31 mouse cellular contexts compared by ENCODE assay signal in the genomic region with DNA sequence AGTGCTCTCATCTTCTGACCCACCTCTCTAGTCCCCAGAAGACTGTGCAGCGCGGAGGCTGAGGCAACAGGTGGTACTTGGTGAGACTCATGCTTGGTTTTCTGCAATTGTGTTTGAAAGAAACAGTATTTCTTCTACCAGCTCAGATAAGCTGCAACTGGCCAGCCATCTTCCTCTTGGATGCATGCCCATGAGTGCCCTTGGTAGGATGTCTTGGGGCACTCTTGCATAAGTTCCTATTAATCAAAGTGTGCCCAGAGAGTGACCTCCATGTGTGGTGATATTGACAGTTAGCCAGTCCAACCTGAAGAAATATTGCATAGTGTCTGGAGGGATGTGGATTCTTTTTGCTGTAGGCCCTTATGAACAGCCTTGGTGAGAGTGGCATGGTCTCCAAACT. TPM values are rescaled to one million over a fixed set of nuclear protein-coding genes. Genes with fewer than 3 reads are reported as not detected.
DNase-seq lines count a peak whose midpoint lies in the region; ATAC-seq lines count a peak whose summit lies in the region.
"Had no signal": no experiment of that assay in that cellular context is flagged by ENCODE, and none has a peak within 500 bp of the region (broad histone marks: within the 10 kb centered on the region; RNA-seq: fewer than 3 reads in every experiment).

No protein-coding gene starts in this region.

- 95% methylated on average over 2 of the region's 2 CpGs for WGBS in intestine, embryonic 15.5 days

- no peak overlapping the region for H3K4me3 ChIP-seq in intestine, embryonic 15.5 days (replicated peaks)
- H3K4me3 ChIP-seq: embryonic facial prominence, embryonic 12.5 days; embryonic facial prominence, embryonic 15.5 days; erythroblast, embryonic 14.5 days; forebrain, embryonic 10.5 days; forebrain, embryonic 13.5 days; heart, adult 2 months; heart, embryonic 10.5 days; heart, embryonic 13.5 days; hindbrain, embryonic 12.5 days; hindbrain, embryonic 15.5 days had no signal

- no peaks in the 10 kb centered on the region for H3K9me3 ChIP-seq in intestine, embryonic 15.5 days
- H3K9me3 ChIP-seq: embryonic facial prominence, embryonic 12.5 days; embryonic facial prominence, embryonic 15.5 days; forebrain, embryonic 10.5 days; forebrain, embryonic 13.5 days; heart, embryonic 10.5 days; heart, embryonic 13.5 days; hindbrain, embryonic 12.5 days; hindbrain, embryonic 15.5 days had no signal

- no peaks in the 10 kb centered on the region for H3K27me3 ChIP-seq in intestine, embryonic 15.5 days (replicated peaks)
- H3K27me3 ChIP-seq: embryonic facial prominence, embryonic 12.5 days; embryonic facial prominence, embryonic 15.5 days; forebrain, embryonic 13.5 days; heart, embryonic 13.5 days; hindbrain, embryonic 12.5 days; hindbrain, embryonic 15.5 days had no signal

- H3K9ac ChIP-seq in intestine, embryonic 15.5 days: no peak overlapping the region
- H3K9ac ChIP-seq: embryonic facial prominence, embryonic 12.5 days; embryonic facial prominence, embryonic 15.5 days; forebrain, embryonic 13.5 days; heart, embryonic 13.5 days; hindbrain, embryonic 12.5 days; hindbrain, embryonic 15.5 days had no signal

- H3K4me2 ChIP-seq in intestine, embryonic 15.5 days (replicated peaks): no peak overlapping the region
- H3K4me2 ChIP-seq: embryonic facial prominence, embryonic 12.5 days; embryonic facial prominence, embryonic 15.5 days; forebrain, embryonic 13.5 days; heart, embryonic 13.5 days; hindbrain, embryonic 12.5 days; hindbrain, embryonic 15.5 days had no signal

- DNase-seq in ovary, adult 18-20 months (ENCODE audit: low spot score): peak; percentile 11
- DNase-seq in ovary, postnatal 36 days (ENCODE audit: low spot score): no peak
- DNase-seq in adrenal gland, adult 8-10 months: peak; percentile 72
- peak; percentile 55 for DNase-seq in adrenal gland, postnatal 25 days
- DNase-seq: cerebellum, adult 11 months; cerebellum, adult 2 months; cerebellum, adult 9-11 months; cerebellum, postnatal 25 days; gastrocnemius, postnatal 10 days; gastrocnemius, postnatal 36 days; heart, adult 2 months; heart, postnatal 14 days; heart, postnatal 4 days; kidney, adult 11 months had no signal

- H3K36me3 ChIP-seq in intestine, embryonic 15.5 days: no peaks in the 10 kb centered on the region
- H3K36me3 ChIP-seq: embryonic facial prominence, embryonic 12.5 days; embryonic facial prominence, embryonic 15.5 days; forebrain, embryonic 10.5 days; heart, embryonic 10.5 days; heart, embryonic 13.5 days; hindbrain, embryonic 12.5 days; hindbrain, embryonic 15.5 days had no signal

- no peak for ATAC-seq in erythroid progenitor cell, adult 5-6 weeks (replicated peaks; ENCODE audit: low FRiP score, poor library complexity, severe bottlenecking)
- no peak for ATAC-seq in intestine, embryonic 15.5 days
- ATAC-seq: activated CD4-positive, CD25-positive, alpha-beta regulatory T cell, adult 4 months; forebrain, embryonic 13.5 days; forebrain, embryonic 16.5 days had no signal

- H3K27ac ChIP-seq in intestine, embryonic 15.5 days: no peak overlapping the region
- H3K27ac ChIP-seq: embryonic facial prominence, embryonic 12.5 days; embryonic facial prominence, embryonic 15.5 days; forebrain, embryonic 10.5 days; forebrain, embryonic 13.5 days; heart, adult 2 months; heart, embryonic 10.5 days; heart, embryonic 13.5 days; hindbrain, embryonic 12.5 days; hindbrain, embryonic 15.5 days had no signal

- H3K4me1 ChIP-seq in intestine, embryonic 15.5 days (replicated peaks): no peaks in the 10 kb centered on the region
- H3K4me1 ChIP-seq: embryonic facial prominence, embryonic 12.5 days; embryonic facial prominence, embryonic 15.5 days; forebrain, embryonic 10.5 days; forebrain, embryonic 13.5 days; heart, embryonic 10.5 days; hindbrain, embryonic 12.5 days; hindbrain, embryonic 15.5 days had no signal

RNA-seq across cellular contexts. Expression of a gene that starts 4.4 kb away (rescaled TPM):
- total RNA-seq in adrenal gland, adult 8-10 months (2022): 1,000 to 10,000 TPM; 1,127 to 4,169 (median 2,179) TPM
- total RNA-seq in adrenal gland, postnatal 25 days (2021): 1,274 and 2,079 TPM in 2 replicates
- total RNA-seq in erythroid progenitor cell, adult 5-6 weeks (2015; ENCODE audit: low replicate concordance): 1.1 TPM in 1 of 2 replicates, not detected in the other
- 0.77 TPM in 1 of 2 replicates, not detected in the other for total RNA-seq in erythroid progenitor cell, adult 5-6 weeks (2017; ENCODE audit: low replicate concordance)
- 2.5 and 43.7 TPM in 2 replicates for polyA plus RNA-seq in intestine, embryonic 15.5 days (2015; fragmentation: Nextera tagmentation; extraction: Ambion mirVana)
- total RNA-seq: common myeloid progenitor, adult 5-6 weeks; ES-E14; gastrocnemius, adult 18-20 months; gastrocnemius, postnatal 10 days; gastrocnemius, postnatal 36 days; granulocyte monocyte progenitor cell, adult 5-6 weeks; heart, adult 2 months; heart, postnatal 14 days; heart, postnatal 4 days had no signal
- polyA plus RNA-seq: activated CD4-positive, CD25-positive, alpha-beta regulatory T cell, adult 4 months; embryonic facial prominence, embryonic 12.5 days; embryonic facial prominence, embryonic 15.5 days; erythroblast, embryonic 14.5 days; forebrain, embryonic 13.5 days; forebrain, embryonic 16.5 days; heart, adult 2 months; heart, embryonic 13.5 days had no signal

RNA-seq across cellular contexts. Expression of a gene that starts 32.5 kb away (rescaled TPM):
- 100 to 1,000 TPM; 150 to 228 (median 186) TPM for total RNA-seq in adrenal gland, adult 8-10 months (2022)
- 127 and 139 TPM in 2 replicates for total RNA-seq in adrenal gland, postnatal 25 days (2021)
- total RNA-seq in erythroid progenitor cell, adult 5-6 weeks (2015; ENCODE audit: low replicate concordance): 11.9 and 16.8 TPM in 2 replicates
- total RNA-seq in erythroid progenitor cell, adult 5-6 weeks (2017; ENCODE audit: low replicate concordance): 5.4 and 5.5 TPM in 2 replicates
- polyA plus RNA-seq in intestine, embryonic 15.5 days (2015; fragmentation: Nextera tagmentation; extraction: Ambion mirVana): 14.5 and 15.4 TPM in 2 replicates
- polyA plus RNA-seq: erythroblast, embryonic 14.5 days had no signal

RNA-seq across cellular contexts. Expression of a gene that starts 59.5 kb away (rescaled TPM):
- total RNA-seq in adrenal gland, adult 8-10 months (2022): 10 to 100 TPM; 28.9 to 47.3 (median 35.4) TPM
- 21.5 and 27.4 TPM in 2 replicates for total RNA-seq in adrenal gland, postnatal 25 days (2021)
- 61.6 and 83.8 TPM in 2 replicates for total RNA-seq in erythroid progenitor cell, adult 5-6 weeks (2015; ENCODE audit: low replicate concordance)
- 139 and 182 TPM in 2 replicates for total RNA-seq in erythroid progenitor cell, adult 5-6 weeks (2017; ENCODE audit: low replicate concordance)
- polyA plus RNA-seq in intestine, embryonic 15.5 days (2015; fragmentation: Nextera tagmentation; extraction: Ambion mirVana): 40.4 and 49.7 TPM in 2 replicates

Comparison
In these comparisons a context has a peak if more than half of its experiments do, and no peak if none do; other contexts are left out.
1. RNA of a gene that starts 4.4 kb away (total RNA-seq): 1,127 to 4,169 TPM in adrenal gland, adult 8-10 months and 1,274 to 2,079 TPM in adrenal gland, postnatal 25 days; 0.77 to 1.1 TPM in erythroid progenitor cell, adult 5-6 weeks; every median in the first group is over 100 times any median in the second.